Mouse (Mus musculus) hindbrain, embryonic 14.5 days (tissue): ENCODE data around the gene Zc3hav1l. TPM values are rescaled to one million over a fixed set of nuclear protein-coding genes. Genes with fewer than 3 reads are reported as not detected.

Experiments used
- ATAC-seq: fragments of 200-750 bp; cut with Nextera tagmentation; 2 replicates; pipeline ENCODE4 v1.8.0; 2017; ENCODE audit warnings: moderate number of reproducible peaks, mild to moderate bottlenecking, moderate TSS enrichment, moderate library complexity; ENCODE audit not compliant: low FRiP score
- DNase-seq: peaks from one replicate; pipeline ENCODE4 v3.0.0-alpha.2; 2015; ENCODE audit warnings: low spot score
- H3K27ac ChIP-seq: fragments of 300-500 bp; sonication (generic); 2 replicates; pipeline ENCODE4 v1.5.1; 2014; ENCODE audit warnings: mild to moderate bottlenecking, moderate library complexity
- H3K27me3 ChIP-seq: fragments of 300-500 bp; sonication (generic); 2 replicates; pipeline ENCODE4 v1.6.1; 2014; ENCODE audit warnings: mild to moderate bottlenecking, low read length, mixed read lengths; ENCODE audit not compliant: control insufficient read depth, insufficient read depth
- H3K36me3 ChIP-seq: fragments of 300-500 bp; sonication (generic); replicated peaks from 2 replicates; pipeline ENCODE4 v1.6.1; 2014; ENCODE audit not compliant: control insufficient read depth, insufficient read depth
- H3K4me1 ChIP-seq: fragments of 300-500 bp; sonication (generic); replicated peaks from 2 replicates; pipeline ENCODE4 v1.6.1; 2014; ENCODE audit warnings: antibody characterized with exemption, low read length, mixed read lengths; ENCODE audit not compliant: control insufficient read depth, insufficient read depth
- H3K4me2 ChIP-seq: fragments of 300-500 bp; sonication (generic); replicated peaks from 2 replicates; pipeline ENCODE4 v1.6.1; 2014; ENCODE audit warnings: mild to moderate bottlenecking, moderate library complexity
- H3K4me3 ChIP-seq: fragments of 300-500 bp; sonication (generic); replicated peaks from 2 replicates; pipeline ENCODE4 v1.5.1; 2014; ENCODE audit warnings: mild to moderate bottlenecking, low read length
- H3K9ac ChIP-seq: fragments of 300-500 bp; sonication (generic); 2 replicates; pipeline ENCODE4 v1.6.1; 2014
- H3K9me3 ChIP-seq: fragments of 300-500 bp; sonication (generic); 2 replicates; pipeline ENCODE4 v1.6.1; 2016; ENCODE audit warnings: low read length; ENCODE audit not compliant: control insufficient read depth
- WGBS: fragments of 180-500 bp; shearing (Covaris S2); extraction: QIAGEN DNeasy Blood & Tissue Kit; methylation state at CpG from one replicate; pipeline ENCODE4 v1.1.7; 2014; 5-methylcytosine and 5-hydroxymethylcytosine counted together
- polyA plus RNA-seq: library from polyadenylated mRNA; unstranded; fragments of >200 nt; fragmentation: Nextera tagmentation; extraction: Ambion mirVana; gene quantifications from 2 replicates; pipeline ENCODE4 v1.2.1, GENCODE M21; 2014

The Zc3hav1l gene
- polyA plus RNA-seq, 1 experiment from 2014 or later = 9.3 TPM

DNA sequence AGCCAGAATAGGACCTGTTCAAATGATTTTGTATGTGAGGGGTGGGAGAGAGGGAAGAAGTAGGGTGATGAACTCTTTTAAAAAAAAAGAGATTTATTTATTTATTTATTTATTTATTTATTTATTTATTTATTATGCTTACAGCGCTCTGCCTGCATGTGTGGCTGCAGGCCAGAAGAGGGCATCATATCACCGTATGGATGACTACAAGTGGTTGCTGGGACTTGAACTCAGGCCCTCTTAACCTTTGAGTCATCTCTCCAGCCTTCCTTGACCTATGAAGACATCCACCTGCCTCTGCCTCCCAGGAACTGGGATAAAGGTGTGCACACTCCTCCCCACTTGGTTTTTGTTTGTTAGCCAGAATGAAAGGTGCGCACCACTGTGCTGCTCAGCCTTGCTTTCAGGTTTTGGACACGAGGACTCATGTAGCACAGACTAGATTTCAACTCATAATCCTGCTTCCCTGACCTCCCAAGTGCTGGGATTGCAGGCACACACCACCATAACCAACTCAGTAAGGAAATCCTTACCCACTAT lies 38.2 kb upstream of the Zc3hav1l start:
- 91% methylated on average over 4 of the region's 4 CpGs for WGBS

DNA sequence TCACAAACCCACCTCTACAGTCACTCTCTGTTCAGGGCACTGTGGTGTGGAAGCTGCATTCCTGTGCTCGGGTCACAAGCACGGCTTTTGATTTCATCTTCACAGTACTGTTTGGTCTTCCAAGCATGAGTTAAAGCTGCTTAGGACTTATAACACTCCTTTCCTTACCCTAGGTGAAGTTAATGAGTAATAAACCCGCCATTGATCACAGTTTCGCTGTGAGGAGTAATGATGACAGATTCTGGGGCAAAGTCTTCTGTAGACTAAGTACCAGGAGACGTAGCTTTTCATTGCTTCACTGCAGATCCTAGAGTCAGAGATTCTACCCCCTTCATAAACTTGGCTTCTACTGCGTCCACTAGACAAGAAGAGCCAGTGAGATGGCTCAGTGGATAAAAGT lies 36.2 kb upstream of the Zc3hav1l start:
- H3K27me3 ChIP-seq = no peaks in the 10 kb centered on the region
- no peak for ATAC-seq
- WGBS = 83% methylated on average over 6 of the region's 6 CpGs

More for the DNA sequence above, 38.2 kb upstream of the Zc3hav1l start:
- DNase-seq (no peak), ATAC-seq (no peak)
- Histone ChIP-seq H3K4me1 (no peaks in the 10 kb centered on the region), H3K4me3 (no peak overlapping the region), H3K27me3 (no peaks in the 10 kb centered on the region), H3K9ac (no peak overlapping the region), H3K4me2 (no peak overlapping the region), H3K9me3 (no peaks in the 10 kb centered on the region), H3K36me3 (no peaks in the 10 kb centered on the region), H3K27ac (no peak overlapping the region)

DNA sequence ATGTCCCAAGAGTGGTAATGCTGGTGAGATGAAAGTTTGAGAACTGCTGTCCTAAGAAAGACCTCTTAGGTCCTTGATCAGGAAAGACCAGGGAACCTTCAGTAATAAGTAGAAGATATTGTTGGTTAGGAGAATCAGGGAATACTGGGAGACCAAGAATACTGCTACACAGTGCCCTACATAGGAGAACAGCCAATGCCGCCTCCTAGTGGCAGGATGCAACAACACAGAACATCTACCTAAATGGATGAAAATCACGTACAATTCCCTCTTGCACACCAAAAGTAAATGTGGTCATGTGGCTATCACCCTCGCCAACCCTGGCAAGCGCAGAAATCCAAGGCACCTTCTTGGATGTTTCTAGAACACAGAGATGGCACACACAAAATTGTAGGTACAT lies 27.5 kb upstream of the Zc3hav1l start:
- ATAC-seq (peak; percentile 51; the same call in 1 of the 2 replicates), DNase-seq (peak; percentile 77)
- Histone ChIP-seq H3K9ac (no peak overlapping the region), H3K27me3 (no peaks in the 10 kb centered on the region), H3K4me3 (no peak overlapping the region), H3K9me3 (no peaks in the 10 kb centered on the region), H3K27ac (no peak overlapping the region), H3K4me2 (no peak overlapping the region), H3K36me3 (no peaks in the 10 kb centered on the region), H3K4me1 (no peaks in the 10 kb centered on the region)
- 19% methylated on average over 4 of the region's 4 CpGs for WGBS

More for the DNA sequence above, 36.2 kb upstream of the Zc3hav1l start:
- Histone ChIP-seq H3K4me3 (no peak overlapping the region), H3K27ac (no peak overlapping the region), H3K4me2 (no peak overlapping the region), H3K9ac (no peak overlapping the region), H3K9me3 (no peaks in the 10 kb centered on the region), H3K4me1 (no peaks in the 10 kb centered on the region), H3K36me3 (no peaks in the 10 kb centered on the region)
- no peak for DNase-seq

DNA sequence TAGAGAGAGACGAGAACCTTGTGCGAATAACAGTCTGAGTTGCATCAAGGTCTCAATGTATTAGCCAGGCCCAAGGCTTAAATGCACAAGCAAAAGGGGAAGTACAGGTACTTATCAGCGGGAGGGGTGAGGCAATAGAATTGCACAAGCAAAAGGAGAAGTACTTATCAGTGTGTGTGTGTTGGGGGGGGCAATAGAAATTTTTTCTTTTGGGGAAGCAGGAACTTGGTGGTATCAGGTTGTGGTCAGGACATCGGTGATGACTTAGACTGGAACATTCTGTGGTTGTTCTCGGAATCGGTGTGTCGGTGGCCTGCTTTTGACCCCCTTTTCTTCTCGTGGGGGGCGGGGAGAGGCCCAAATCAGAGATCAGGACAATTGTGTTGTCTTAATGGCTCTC lies 21.6 kb upstream of the Zc3hav1l start:
- no peak overlapping the region for H3K9ac ChIP-seq
- WGBS = 93% methylated on average over 9 of the region's 9 CpGs
- no peak for ATAC-seq

DNA sequence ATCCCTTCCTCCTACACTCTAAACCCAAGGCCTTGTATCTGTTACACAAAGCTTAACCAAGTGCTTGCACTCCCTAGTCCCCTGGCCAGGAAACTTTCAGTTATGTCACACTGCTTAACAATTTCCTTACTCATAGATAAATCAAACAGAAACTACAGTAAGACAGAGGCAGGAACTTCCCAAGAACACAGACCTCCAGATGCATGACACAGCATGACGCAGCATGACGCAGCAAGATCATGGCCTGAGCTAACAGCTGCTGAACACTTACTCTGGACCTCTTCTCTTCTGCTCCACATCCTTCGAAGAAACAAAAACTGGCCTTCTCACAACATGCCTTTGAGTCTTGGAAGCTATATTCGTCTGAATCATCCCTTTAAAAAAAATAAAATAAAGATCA lies 17.0 kb upstream of the Zc3hav1l start:
- Histone ChIP-seq H3K9me3 (no peaks in the 10 kb centered on the region), H3K36me3 (no peaks in the 10 kb centered on the region), H3K27ac (no peak overlapping the region), H3K4me1 (no peaks in the 10 kb centered on the region), H3K9ac (no peak overlapping the region), H3K27me3 (no peaks in the 10 kb centered on the region), H3K4me2 (no peak overlapping the region), H3K4me3 (no peak overlapping the region)
- DNase-seq = no peak
- WGBS = 90% methylated on average over 4 of the region's 4 CpGs
- no peak for ATAC-seq

More for the DNA sequence above, 21.6 kb upstream of the Zc3hav1l start:
- H3K4me1 ChIP-seq = no peaks in the 10 kb centered on the region
- H3K4me3 ChIP-seq = no peak overlapping the region
- H3K4me2 ChIP-seq = no peak overlapping the region
- no peak for DNase-seq
- no peaks in the 10 kb centered on the region for H3K27me3 ChIP-seq
- H3K27ac ChIP-seq = no peak overlapping the region
- no peaks in the 10 kb centered on the region for H3K9me3 ChIP-seq
- no peaks in the 10 kb centered on the region for H3K36me3 ChIP-seq

DNA sequence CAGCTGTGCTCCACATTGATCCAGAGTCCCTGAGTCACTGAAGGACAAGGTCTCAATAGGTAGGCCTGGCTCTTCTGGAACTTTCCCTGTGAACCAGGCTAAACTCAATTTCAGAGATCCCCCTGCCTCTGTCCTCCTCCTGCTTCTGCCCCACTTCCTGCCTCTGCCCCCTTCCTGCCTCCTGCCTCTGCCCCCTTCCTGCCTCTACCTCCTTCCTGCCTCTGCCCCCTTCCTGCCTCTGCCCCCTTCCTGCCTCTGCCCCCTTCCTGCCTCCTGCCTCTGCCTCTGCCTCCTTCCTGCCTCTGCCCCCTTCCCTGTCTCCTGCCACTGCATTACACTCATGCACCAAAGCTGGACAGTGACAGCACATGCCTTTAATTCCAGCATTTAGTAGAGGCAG lies 10.7 kb upstream of the Zc3hav1l start:
- no peaks in the 10 kb centered on the region for H3K9me3 ChIP-seq
- no peak overlapping the region for H3K4me2 ChIP-seq
- DNase-seq (no peak), ATAC-seq (no peak)
- no peak overlapping the region for H3K27ac ChIP-seq
- H3K36me3 ChIP-seq = no peaks in the 10 kb centered on the region
- no peak overlapping the region for H3K9ac ChIP-seq
- no peak overlapping the region for H3K4me3 ChIP-seq
- H3K4me1 ChIP-seq = no peaks in the 10 kb centered on the region
- no peaks in the 10 kb centered on the region for H3K27me3 ChIP-seq

DNA sequence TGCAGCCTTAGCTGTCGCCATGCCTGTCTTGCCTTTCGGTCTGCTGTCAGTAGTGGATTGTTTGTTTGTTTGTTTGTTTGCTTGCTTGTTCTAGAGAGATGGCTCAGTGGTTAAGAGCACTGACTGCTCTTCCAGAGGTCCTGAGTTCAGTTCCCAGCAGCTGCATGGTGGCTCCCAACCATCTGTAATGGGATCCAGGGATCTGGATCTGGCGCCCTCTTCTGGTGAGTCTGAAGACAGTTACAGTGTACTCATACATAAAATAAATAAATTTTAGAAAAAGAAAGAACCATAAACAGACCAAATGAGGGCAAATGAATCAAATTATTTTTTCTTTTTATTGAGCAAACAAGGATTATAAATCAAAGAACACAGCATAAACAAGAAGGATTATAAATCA lies 5.9 kb upstream of the Zc3hav1l start:
- no peak for DNase-seq
- Histone ChIP-seq H3K27me3 (no peaks in the 10 kb centered on the region), H3K4me1 (no peaks in the 10 kb centered on the region), H3K4me2 (no peak overlapping the region), H3K9me3 (no peaks in the 10 kb centered on the region), H3K27ac (no peak overlapping the region), H3K9ac (no peak overlapping the region), H3K36me3 (no peaks in the 10 kb centered on the region), H3K4me3 (no peak overlapping the region)
- 76% methylated on average over 3 of the region's 3 CpGs for WGBS
- ATAC-seq = no peak

DNA sequence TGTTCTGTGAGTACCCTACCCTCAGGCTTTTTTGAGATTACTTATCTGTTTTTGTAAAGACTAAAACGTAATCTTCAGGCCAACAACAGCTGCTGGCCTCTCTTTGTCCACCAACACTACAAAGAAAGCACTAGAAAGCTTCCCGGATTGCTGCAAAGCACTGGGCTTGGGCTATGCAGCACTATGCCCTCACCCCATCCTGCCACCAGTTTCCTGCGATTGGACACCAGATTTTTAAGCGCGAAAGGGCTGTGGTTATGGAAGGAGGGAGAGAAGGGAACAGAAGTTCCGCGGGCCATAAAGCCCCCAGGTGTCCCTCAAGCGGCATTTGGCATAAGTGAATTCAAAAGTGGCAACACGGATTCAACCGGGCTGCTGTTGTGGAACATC lies 818 bp downstream of the Zc3hav1l start:
- WGBS = 1% methylated on average over 10 of the region's 10 CpGs

DNA sequence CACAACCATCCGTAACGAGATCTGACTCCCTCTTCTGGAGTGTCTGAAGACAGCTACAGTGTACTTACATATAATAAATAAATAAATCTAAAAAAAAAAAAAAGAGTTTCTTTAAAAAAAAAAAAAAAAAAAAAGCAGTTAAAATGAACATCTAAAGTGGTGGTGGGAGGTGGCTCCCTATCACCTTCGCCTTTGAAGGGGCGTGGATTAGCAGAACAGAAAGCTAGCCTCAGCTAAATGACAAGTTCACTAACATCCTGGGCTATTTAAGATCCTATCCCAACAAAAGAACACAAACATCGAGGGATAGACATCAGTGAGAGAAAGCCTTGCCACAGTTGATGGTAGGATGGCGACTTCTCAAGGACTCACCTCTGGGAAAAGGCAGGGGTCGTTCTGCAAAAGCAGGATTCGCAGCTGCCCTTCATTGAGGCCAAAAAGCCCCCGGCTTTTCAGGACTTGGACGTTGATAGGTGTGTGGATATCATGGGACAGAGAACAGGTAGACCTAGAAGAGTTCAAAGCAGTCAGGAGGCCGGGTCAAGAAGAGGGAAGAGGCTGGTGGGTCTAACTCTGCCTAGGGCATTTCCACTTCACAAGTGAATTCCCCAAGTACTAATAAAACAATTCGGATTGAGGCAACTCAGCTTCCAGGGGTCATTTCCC lies 1.3 kb downstream of the Zc3hav1l start:
- Histone ChIP-seq H3K9me3 (no peaks in the 10 kb centered on the region), H3K4me2 (peak overlapping the region; percentile 74), H3K4me1 (peaks cover 6% of the 10 kb centered on the region; the same call in 1 of the 2 replicates), H3K36me3 (peaks cover 25% of the 10 kb centered on the region), H3K27me3 (no peaks in the 10 kb centered on the region), H3K27ac (peak overlapping the region; percentile 94), H3K4me3 (peak overlapping the region; percentile 68), H3K9ac (peak overlapping the region; percentile 95)
- DNase-seq = no peak
- WGBS = 45% methylated on average over 12 of the region's 12 CpGs
- no peak for ATAC-seq

More for the DNA sequence above, 818 bp downstream of the Zc3hav1l start:
- Histone ChIP-seq H3K9ac (peak overlapping the region; percentile 95), H3K27ac (peak overlapping the region; percentile 94), H3K36me3 (peaks cover 20% of the 10 kb centered on the region), H3K27me3 (no peaks in the 10 kb centered on the region), H3K4me3 (peak overlapping the region; percentile 68), H3K4me1 (peaks cover 6% of the 10 kb centered on the region; the same call in 1 of the 2 replicates), H3K9me3 (no peaks in the 10 kb centered on the region), H3K4me2 (peak overlapping the region; percentile 74)
- peak; percentile 35; the same call in 1 of the 2 replicates for ATAC-seq
- peak; percentile 58 for DNase-seq
